Mouse (Mus musculus) NIH3T3 (cell line): Measurements from ENCODE around the gene Coro1b.
A peak's percentile ranks its signal among the peaks of the same experiment; 100 is the strongest.

Experiments used
- DNase-seq: peaks from one replicate; pipeline ENCODE4 v3.0.0-alpha.2; 2012; ENCODE audit warnings: low read depth

The Coro1b gene

GRCm38 (mm10) chr19:4143759-4144268, 4.6 kb upstream of the Coro1b start, which contains the start of gene Cabp4:
Gene Cabp4 (minus strand): TSS chr19:4144033.
- DNase-seq, result no peak

- DNase-seq, result no peak
Measured at GRCm38 (mm10) chr19:4144550-4145498, 3.6 kb upstream of the Coro1b start.

GRCm38 (mm10) chr19:4145936-4146335, 2.5 kb upstream of the Coro1b start:
- DNase-seq, result no peak

- no peak for DNase-seq
Measured at GRCm38 (mm10) chr19:4146366-4147021, 1.9 kb upstream of the Coro1b start.

- DNase-seq, result no peak
Measured at GRCm38 (mm10) chr19:4147022-4147405, 1.4 kb upstream of the Coro1b start.

- DNase-seq, result no peak
Measured at GRCm38 (mm10) chr19:4147782-4148490, 483 bp upstream of the Coro1b start.

GRCm38 (mm10) chr19:4148819-4149218, 400 bp downstream of the Coro1b start:
- DNase-seq, result peak; percentile 46

GRCm38 (mm10) chr19:4149283-4149682, 864 bp downstream of the Coro1b start:
- no peak for DNase-seq

- DNase-seq, result no peak
Measured at GRCm38 (mm10) chr19:4149764-4150461, 1.5 kb downstream of the Coro1b start.

- no peak for DNase-seq
Measured at GRCm38 (mm10) chr19:4150567-4151487, 2.4 kb downstream of the Coro1b start.

GRCm38 (mm10) chr19:4151488-4151860, 3.1 kb downstream of the Coro1b start:
- no peak for DNase-seq

- no peak for DNase-seq
Measured at GRCm38 (mm10) chr19:4151898-4152297, 3.5 kb downstream of the Coro1b start.

- no peak for DNase-seq
Measured at GRCm38 (mm10) chr19:4152445-4153231, 4.2 kb downstream of the Coro1b start.

- no peak for DNase-seq
Measured at GRCm38 (mm10) chr19:4153232-4153654, 4.8 kb downstream of the Coro1b start, which contains the start of gene Ptprcap. Gene Ptprcap (plus strand): TSS chr19:4153604.

- no peak for DNase-seq
Measured at GRCm38 (mm10) chr19:4154437-4155222, 6.2 kb downstream of the Coro1b start.

- DNase-seq, result no peak
Measured at GRCm38 (mm10) chr19:4155223-4156072, 7.0 kb downstream of the Coro1b start.

GRCm38 (mm10) chr19:4156073-4156579, 7.7 kb downstream of the Coro1b start:
- no peak for DNase-seq

GRCm38 (mm10) chr19:4156771-4157170, 8.4 kb downstream of the Coro1b start:
- DNase-seq, result no peak
